10 mouse cellular contexts compared by ENCODE assay signal in genomic region chr16:49818627-49819026, GRCm38 (mm10). TPM values are rescaled to one million over a fixed set of nuclear protein-coding genes. Genes with fewer than 3 reads are reported as not detected.
DNase-seq lines count a peak whose midpoint lies in the region; TF ChIP-seq lines count a peak whose summit lies in the region.
"Had no signal": no experiment of that assay in that cellular context is flagged by ENCODE, and none has a peak within 500 bp of the region (broad histone marks: within the 10 kb centered on the region; RNA-seq: fewer than 3 reads in every experiment).

No protein-coding gene starts in this region.

- H3K4me1 ChIP-seq in MEL (ENCODE audit: control insufficient read depth in 1 of 2, insufficient read depth in 2 of 2, low read length in 2 of 2), result peaks cover 11 to 14% of the 10 kb centered on the region in 2 experiments
- H3K4me1 ChIP-seq: embryonic facial prominence, embryonic 15.5 days; hindbrain, embryonic 12.5 days had no signal

- H3K79me2 ChIP-seq in MEL (ENCODE audit: control insufficient read depth, insufficient read depth, low read length, poor library complexity), result no peaks in the 10 kb centered on the region

- H3K9ac ChIP-seq in MEL (ENCODE audit: control insufficient read depth, low read depth, low read length, poor library complexity, severe bottlenecking), result peak overlapping the region; percentile 65
- H3K9ac ChIP-seq: embryonic facial prominence, embryonic 15.5 days; hindbrain, embryonic 12.5 days had no signal

- peak in 1 of 2 experiments; percentile 65; a peak in 2 of 4 replicates for TF ChIP-seq EP300 in MEL (IDR thresholded peaks at IDR 0.05; ENCODE audit: low read depth in 1 of 2, low read length in 2 of 2)

- TF ChIP-seq CTCF in MEL (IDR thresholded peaks at IDR 0.05 in 2 of 3, conservative IDR thresholded peaks at IDR 0.05 in 1 of 3; ENCODE audit: control insufficient read depth in 1 of 3, insufficient read depth in 1 of 3, low read depth in 2 of 3, low read length in 3 of 3, poor library complexity in 1 of 3, severe bottlenecking in 1 of 3), result no peak

- H3K4me3 ChIP-seq in MEL (ENCODE audit: control insufficient read depth in 1 of 2, insufficient read depth in 1 of 2, low read depth in 2 of 2, low read length in 2 of 2), result peak overlapping the region; percentile 52 to 56
- H3K4me3 ChIP-seq: embryonic facial prominence, embryonic 15.5 days; hindbrain, embryonic 12.5 days had no signal

- H3K27me3 ChIP-seq in MEL (ENCODE audit: control insufficient read depth in 1 of 2, insufficient read depth in 2 of 2, low read length in 2 of 2), result no peaks in the 10 kb centered on the region
- H3K27me3 ChIP-seq: embryonic facial prominence, embryonic 15.5 days; hindbrain, embryonic 12.5 days had no signal

- H3K9me3 ChIP-seq in MEL (replicated peaks; ENCODE audit: insufficient read depth, low read length), result no peaks in the 10 kb centered on the region
- H3K9me3 ChIP-seq: embryonic facial prominence, embryonic 15.5 days; hindbrain, embryonic 12.5 days had no signal

- peak in 1 of 2 experiments; percentile 36; a peak in 1 of 4 replicates for TF ChIP-seq POLR2A in MEL (IDR thresholded peaks at IDR 0.05; ENCODE audit: control insufficient read depth in 1 of 2, insufficient read depth in 1 of 2, low read depth in 1 of 2, low read length in 2 of 2, poor library complexity in 1 of 2)

- peak; percentile 89 for DNase-seq in CD4-positive helper T cell, adult 2 months (ENCODE audit: low read depth, low spot score)
- DNase-seq in MEL (ENCODE audit: low read depth, low spot score), result peak; percentile 91
- DNase-seq in large intestine, adult 2 months (ENCODE audit: low read depth, low spot score), result peak; percentile 4
- DNase-seq in skeletal muscle tissue, adult 2 months (ENCODE audit: low read depth, low spot score), result peak; percentile 33
- DNase-seq in layer of hippocampus, adult 18-20 months (ENCODE audit: low spot score in 2 of 2), result no peak
- DNase-seq in left cerebral cortex, adult 11 months (ENCODE audit: low spot score), result no peak
- DNase-seq in kidney, adult 11 months, result no peak
- DNase-seq: gastrocnemius, postnatal 10 days had no signal

- H3K27ac ChIP-seq in MEL (ENCODE audit: control insufficient read depth, low read depth, low read length), result peak overlapping the region; percentile 84
- H3K27ac ChIP-seq: embryonic facial prominence, embryonic 15.5 days; hindbrain, embryonic 12.5 days had no signal

- TF ChIP-seq RAD21 in MEL (IDR thresholded peaks at IDR 0.05; ENCODE audit: low read depth, low read length), result no peak

- peaks cover 0 to 16% of the 10 kb centered on the region in 2 experiments; a peak in 2 of 4 replicates for H3K36me3 ChIP-seq in MEL (ENCODE audit: control insufficient read depth in 1 of 2, insufficient read depth in 2 of 2, low read length in 2 of 2)
- H3K36me3 ChIP-seq: embryonic facial prominence, embryonic 15.5 days; hindbrain, embryonic 12.5 days had no signal

- WGBS in large intestine, adult 2 months, result 52% methylated on average over 6 of the region's 6 CpGs

TF ChIP-seq in MEL, 35 proteins besides CTCF, POLR2A, EP300 and RAD21:
- TF ChIP-seq SIN3A (IDR thresholded peaks at IDR 0.05; ENCODE audit: low read length), result peak; percentile 77
- no peak for TF ChIP-seq KAT2A (conservative IDR thresholded peaks at IDR 0.05; ENCODE audit: low read depth, low read length)
- TF ChIP-seq TCF12 (IDR thresholded peaks at IDR 0.05; ENCODE audit: low read depth, low read length), result peak; percentile 93
- no peak for TF ChIP-seq POLR2AphosphoS5 (IDR thresholded peaks at IDR 0.05; ENCODE audit: borderline replicate concordance, low read depth, low read length)
- peak; percentile 66; the same call in 1 of the 2 replicates for TF ChIP-seq MXI1 (IDR thresholded peaks at IDR 0.05; ENCODE audit: low read depth, low read length)
- peak; percentile 54; the same call in 1 of the 2 replicates for TF ChIP-seq NRF1 (IDR thresholded peaks at IDR 0.05; ENCODE audit: insufficient read depth, low read depth, low read length, poor library complexity, severe bottlenecking)
- peak; percentile 49; the same call in 1 of the 2 replicates for TF ChIP-seq HCFC1 (IDR thresholded peaks at IDR 0.05; ENCODE audit: low read depth, low read length)
- TF ChIP-seq TBP (IDR thresholded peaks at IDR 0.05; ENCODE audit: low read depth, low read length), result peak; percentile 62; the same call in 1 of the 2 replicates
- TF ChIP-seq SMC3 (IDR thresholded peaks at IDR 0.05; ENCODE audit: low read depth, low read length), result no peak
- no peak for TF ChIP-seq GABPA (IDR thresholded peaks at IDR 0.05; ENCODE audit: low read depth, low read length)
- TF ChIP-seq BHLHE40 (IDR thresholded peaks at IDR 0.05; ENCODE audit: borderline replicate concordance, low read depth, low read length), result no peak
- TF ChIP-seq MYB (IDR thresholded peaks at IDR 0.05; ENCODE audit: low read depth, low read length), result no peak
- TF ChIP-seq ZMIZ1 (IDR thresholded peaks at IDR 0.05; ENCODE audit: low read depth, low read length), result no peak
- no peak for TF ChIP-seq JUND (IDR thresholded peaks at IDR 0.05; ENCODE audit: low read depth, low read length)
- TF ChIP-seq CHD2 (IDR thresholded peaks at IDR 0.05; ENCODE audit: low read length), result no peak
- TF ChIP-seq TAL1 (IDR thresholded peaks at IDR 0.05; ENCODE audit: low read length), result no peak
- TF ChIP-seq MEF2A (IDR thresholded peaks at IDR 0.05; ENCODE audit: extremely low read depth, insufficient replicate concordance, low read depth, low read length, poor library complexity, severe bottlenecking), result no peak
- TF ChIP-seq NELFE (IDR thresholded peaks at IDR 0.05; ENCODE audit: low read depth, low read length), result no peak; the same call in 1 of the 2 replicates
- no peak for TF ChIP-seq POLR2AphosphoS2 (IDR thresholded peaks at IDR 0.05; ENCODE audit: low read length)
- no peak for TF ChIP-seq MAFK (IDR thresholded peaks at IDR 0.05; ENCODE audit: borderline replicate concordance, low read depth, low read length)
- no peak for TF ChIP-seq USF2 (IDR thresholded peaks at IDR 0.05; ENCODE audit: borderline replicate concordance in 1 of 2, insufficient read depth in 1 of 2, low read depth in 1 of 2, low read length in 2 of 2)
- 0 out of 2 replicates have a peak, but pooled peaks have one; percentile 44 for TF ChIP-seq MYC (IDR thresholded peaks at IDR 0.05; ENCODE audit: low read depth, low read length)
- TF ChIP-seq ZC3H11A (IDR thresholded peaks at IDR 0.05; ENCODE audit: low read depth, low read length), result no peak; the same call in 1 of the 2 replicates
- peak; percentile 41; the same call in 1 of the 2 replicates for TF ChIP-seq ELF1 (IDR thresholded peaks at IDR 0.05; ENCODE audit: low read depth, low read length)
- TF ChIP-seq E2F4 (IDR thresholded peaks at IDR 0.05; ENCODE audit: borderline replicate concordance, low read depth, low read length), result peak; percentile 98
- peak; percentile 54; the same call in 1 of the 2 replicates for TF ChIP-seq RCOR1 (IDR thresholded peaks at IDR 0.05; ENCODE audit: low read depth, low read length)
- 0 out of 2 replicates have a peak, but pooled peaks have one; percentile 48 for TF ChIP-seq MAX (IDR thresholded peaks at IDR 0.05; ENCODE audit: low read length)
- peak; percentile 2; the same call in 1 of the 2 replicates for TF ChIP-seq ZNF384 (IDR thresholded peaks at IDR 0.05; ENCODE audit: low read depth, low read length)
- TF ChIP-seq ETS1 (IDR thresholded peaks at IDR 0.05; ENCODE audit: low read depth, low read length), result peak; percentile 97
- peak; percentile 63; the same call in 1 of the 2 replicates for TF ChIP-seq GATA1 (IDR thresholded peaks at IDR 0.05; ENCODE audit: low read depth, low read length)
- TF ChIP-seq UBTF (IDR thresholded peaks at IDR 0.05; ENCODE audit: borderline replicate concordance, insufficient read depth, low read depth, low read length), result no peak
- no peak for TF ChIP-seq USF1 (IDR thresholded peaks at IDR 0.05; ENCODE audit: low read depth, low read length)
- TF ChIP-seq MAZ (IDR thresholded peaks at IDR 0.05; ENCODE audit: low read depth, low read length), result no peak
- TF ChIP-seq ZKSCAN1 (IDR thresholded peaks at IDR 0.05; ENCODE audit: low read depth, low read length), result no peak
- TF ChIP-seq CHD1 (IDR thresholded peaks at IDR 0.05; ENCODE audit: low read depth, low read length), result no peak; the same call in 1 of the 2 replicates

RNA-seq across cellular contexts. Expression of gene Cd47, which starts 18.3 kb away (rescaled TPM):
- total RNA-seq in MEL (2012; rRNA removed), result 57.5 and 86.6 TPM in 2 replicates
- 10 to 100 TPM; 45.9 to 51.7 TPM for polyA plus RNA-seq in MEL (2012; ENCODE audit: insufficient read depth in 1 of 2, insufficient read length in 2 of 2, low read depth in 1 of 2, low replicate concordance in 2 of 2, missing spikeins in 1 of 2)
- 57.3 and 60.1 TPM in 2 replicates for polyA plus RNA-seq in large intestine, adult 2 months (2012; rRNA removed)
- total RNA-seq in layer of hippocampus, adult 18-20 months (2021), result 100 to 1,000 TPM; 218 to 219 TPM

Comparison
In these comparisons a context has a peak if more than half of its experiments do, and no peak if none do; other contexts are left out.
1. DNase-seq: peak in CD4-positive helper T cell, adult 2 months (single experiment), MEL (single experiment), large intestine, adult 2 months (single experiment) and skeletal muscle tissue, adult 2 months (single experiment); none in layer of hippocampus, adult 18-20 months (0 of 2), left cerebral cortex, adult 11 months (single experiment) and kidney, adult 11 months (single experiment).